Mouse (Mus musculus) c-Kit-negative CD71-positive TER-119-positive erythroid progenitor cells, embryonic 14.5 days (primary cell): ENCODE data around the gene Zmynd15.
"Not testable (repeated sequence)": the region's sequence is repeated elsewhere in the genome, so short reads cannot be mapped to it uniquely, and the experiment has no call there.

Experiments
- DNase-seq: peaks from one replicate; pipeline ENCODE4 v3.0.0-alpha.2; 2013; ENCODE audit warnings: low read depth, low spot score

Gene Zmynd15

GRCm38 (mm10) chr11:70458688-70459600 is at the start of gene Zmynd15:
Gene Zmynd15 (plus strand): TSS chr11:70459433.
- DNase-seq, result no peak

DNA sequence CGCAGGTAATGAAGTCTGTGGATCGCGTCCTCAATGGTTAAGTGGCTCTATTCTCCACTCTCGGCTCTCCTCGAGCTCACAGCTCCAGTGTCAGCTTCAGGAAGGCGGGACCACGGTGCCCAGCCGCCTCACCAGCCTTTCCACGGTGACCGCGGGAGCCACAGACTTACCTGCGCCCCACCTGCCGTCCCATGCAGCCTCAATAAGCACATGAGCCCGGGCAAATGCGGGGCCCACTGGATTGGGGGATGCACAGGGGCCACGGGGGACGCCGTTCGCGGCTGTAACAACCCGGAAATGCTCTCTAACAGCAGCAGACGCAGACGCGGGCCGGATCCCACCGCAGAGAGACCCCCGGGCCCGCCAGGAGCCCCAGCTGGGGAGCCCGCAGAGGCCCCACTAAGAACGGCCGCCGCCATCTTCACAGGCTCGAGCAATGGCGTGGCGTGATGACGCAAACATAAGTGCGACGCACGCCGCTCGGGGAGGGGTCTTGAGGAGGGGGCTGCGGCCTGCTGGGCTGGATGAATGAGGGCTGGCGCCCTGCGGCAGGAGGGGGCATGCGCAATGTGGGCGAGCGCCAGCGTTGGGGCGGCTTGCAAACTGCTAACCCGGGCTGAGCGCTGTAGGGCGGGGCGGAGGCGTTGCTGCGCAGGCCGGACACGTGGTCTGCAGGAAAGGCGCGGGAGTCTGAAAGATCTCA is 49.5 kb upstream of the Zmynd15 start, which contains the start of gene Pelp1:
Gene Pelp1 (minus strand): TSS at position 438 of the 703 bp plus-strand sequence.
- DNase-seq, result peak; percentile 51

DNA sequence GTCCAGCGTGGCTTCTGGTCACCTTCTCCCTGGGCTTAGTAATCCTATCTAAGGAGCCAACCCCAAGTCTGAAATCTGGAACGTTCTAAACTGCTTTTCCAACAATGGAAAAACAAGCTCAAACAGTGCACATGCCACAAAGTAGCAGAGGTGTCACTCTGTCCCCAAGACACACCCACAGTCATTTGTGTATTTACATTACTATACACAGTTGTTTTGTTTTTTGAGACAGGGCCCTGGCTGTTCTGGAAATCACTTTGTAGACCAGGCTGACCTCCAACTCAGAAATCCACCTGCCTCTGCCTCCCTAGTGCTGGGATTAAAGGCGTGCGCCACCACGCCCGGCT is 49.0 kb upstream of the Zmynd15 start:
- DNase-seq, result no peak

GRCm38 (mm10) chr11:70412591-70412990 is 46.6 kb upstream of the Zmynd15 start:
- no peak for DNase-seq

GRCm38 (mm10) chr11:70413961-70414360 is 45.3 kb upstream of the Zmynd15 start:
- DNase-seq, result peak; percentile 66

GRCm38 (mm10) chr11:70418199-70418598 is 41.0 kb upstream of the Zmynd15 start:
- DNase-seq, result no peak

GRCm38 (mm10) chr11:70419486-70419885 is 39.7 kb upstream of the Zmynd15 start:
- no peak for DNase-seq

DNA sequence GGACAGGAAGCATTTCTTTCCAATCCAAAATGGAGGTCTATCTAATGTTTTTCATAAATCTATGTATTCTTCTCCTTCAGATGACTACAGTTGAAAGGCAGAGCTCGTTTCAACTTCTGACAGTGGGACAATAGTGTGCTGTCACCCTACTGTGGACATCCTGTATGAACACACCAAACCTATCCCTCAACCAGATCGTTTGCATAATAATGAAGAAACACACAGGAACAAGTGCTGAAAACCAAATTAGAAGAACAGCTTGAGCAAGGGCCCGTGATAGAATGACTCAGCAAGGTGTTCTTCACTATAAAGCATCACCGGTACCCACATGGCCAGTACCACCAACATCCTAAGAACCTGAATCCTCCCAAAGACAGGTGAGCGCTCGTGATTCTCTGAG is 32.6 kb upstream of the Zmynd15 start:
- not testable (repeated sequence) for DNase-seq

GRCm38 (mm10) chr11:70431574-70431973 is 27.7 kb upstream of the Zmynd15 start:
- no peak for DNase-seq

DNA sequence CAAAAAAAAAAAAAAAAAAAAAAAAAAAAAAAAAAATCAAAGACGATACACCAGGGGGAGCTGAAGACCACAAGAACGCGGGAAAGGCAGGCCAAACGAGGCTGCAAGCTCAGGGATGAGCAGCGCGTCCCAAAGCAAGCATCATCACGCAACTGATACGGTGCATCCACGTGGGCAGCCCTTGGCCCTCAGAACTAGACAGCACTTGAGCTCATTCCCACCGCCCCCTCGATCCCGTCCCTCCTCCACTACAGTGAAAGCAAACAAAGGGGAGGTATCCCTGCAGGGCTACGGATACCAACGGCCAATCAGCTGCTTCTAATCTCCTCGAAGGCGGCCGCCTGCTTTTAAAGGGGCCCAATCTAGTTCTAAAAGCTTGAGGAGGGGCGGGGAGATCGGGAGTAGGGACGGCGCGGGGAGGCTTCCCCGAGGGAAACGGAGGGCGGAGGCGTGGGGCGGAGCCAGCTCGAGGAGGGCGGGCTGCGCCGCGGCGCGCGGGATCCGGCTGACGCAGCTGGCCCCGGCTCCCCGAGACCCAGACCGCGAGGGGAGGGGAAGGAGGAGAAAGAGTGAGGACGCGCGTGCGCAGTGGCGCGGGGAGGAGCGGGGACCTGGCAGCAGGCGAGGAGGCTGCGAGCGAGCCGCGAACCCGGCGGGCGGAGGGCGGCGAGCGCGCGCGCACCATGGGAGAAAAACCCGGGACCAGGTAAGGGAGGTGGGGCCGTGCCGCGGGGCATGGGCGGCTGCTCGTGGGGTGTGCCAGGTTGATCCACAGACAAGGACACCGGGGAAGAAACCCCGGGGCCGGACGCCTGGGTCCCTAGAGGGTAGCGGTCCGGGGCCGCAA is 27.0 kb upstream of the Zmynd15 start, which contains the start of gene Arrb2:
Gene Arrb2 (plus strand): TSS at position 588 of the 847 bp plus-strand sequence.
- DNase-seq, result peak; percentile 89

DNA sequence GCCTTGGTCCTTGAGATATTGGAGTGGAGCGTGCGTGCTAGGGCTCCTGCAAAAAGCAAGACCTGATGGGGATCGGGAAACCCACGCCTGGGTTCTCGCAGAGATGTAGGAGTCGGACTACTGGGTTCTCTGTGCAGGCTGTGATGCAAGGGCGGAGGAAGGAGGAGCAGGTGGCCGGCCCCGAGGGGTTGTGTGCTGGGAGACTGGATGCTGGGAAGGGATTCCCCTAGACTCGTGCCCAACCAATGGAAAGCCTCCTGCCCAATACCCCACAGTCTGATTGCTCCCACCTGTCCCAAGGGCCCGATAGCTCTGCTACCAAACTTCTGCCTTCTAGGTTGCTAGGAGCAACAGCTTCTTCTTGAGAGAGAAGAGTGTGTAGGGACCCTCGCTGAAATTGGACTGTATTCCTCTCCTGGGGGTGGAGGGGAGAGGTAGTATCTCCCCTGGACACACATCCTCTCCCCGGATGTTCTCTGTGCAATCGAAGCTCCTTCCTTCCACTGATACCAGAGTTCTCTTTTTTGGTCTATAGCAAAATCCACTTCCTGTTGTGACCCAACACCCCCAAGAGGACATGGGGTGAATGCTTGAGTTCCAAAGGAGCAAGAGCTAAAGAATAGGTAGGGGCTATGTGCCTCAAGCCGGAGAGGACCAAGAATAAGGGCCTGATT is 26.2 kb upstream of the Zmynd15 start:
- DNase-seq, result no peak

DNA sequence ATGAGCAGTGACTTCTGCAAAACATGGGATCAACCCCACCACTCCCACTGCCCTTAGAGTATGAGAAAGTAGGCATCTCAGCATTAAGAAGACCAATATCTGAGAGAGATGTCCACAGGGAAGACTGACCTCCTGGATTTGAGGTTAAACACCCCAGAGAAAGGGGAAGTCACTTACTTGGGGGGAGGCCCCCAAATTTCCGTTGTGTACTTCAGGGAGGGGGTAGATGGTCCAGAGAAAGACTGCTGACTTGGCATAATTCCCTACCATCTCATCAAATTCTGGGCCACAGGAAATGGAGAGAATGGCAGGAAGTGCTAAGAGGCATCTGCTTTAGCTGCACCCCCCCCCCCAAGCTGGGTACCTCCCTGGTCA is 25.7 kb upstream of the Zmynd15 start:
- no peak for DNase-seq

DNA sequence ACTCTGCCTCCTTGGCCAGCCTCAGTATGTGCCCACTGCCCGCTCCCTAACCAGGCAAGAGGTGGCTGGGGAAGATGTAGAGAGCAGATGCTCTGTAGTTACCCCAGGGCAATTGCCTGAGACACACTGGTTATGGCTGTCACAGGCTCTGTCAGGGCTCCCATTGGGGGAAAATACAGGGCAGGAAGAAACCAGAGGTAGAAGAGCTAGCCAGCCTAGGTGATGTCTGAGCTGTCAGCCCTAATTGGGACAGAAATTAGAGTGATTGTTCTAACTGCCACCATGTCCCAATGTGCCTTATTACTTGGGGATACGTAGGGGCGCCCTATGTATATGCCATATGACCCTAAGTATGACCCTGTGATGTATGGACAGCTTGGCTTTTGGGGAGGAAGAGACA is 25.3 kb upstream of the Zmynd15 start:
- no peak for DNase-seq

- no peak for DNase-seq
Observed at GRCm38 (mm10) chr11:70435476-70435875, 23.8 kb upstream of the Zmynd15 start.

GRCm38 (mm10) chr11:70437426-70437825 is 21.8 kb upstream of the Zmynd15 start:
- DNase-seq, result no peak

- DNase-seq, result no peak
Observed at GRCm38 (mm10) chr11:70438728-70439374, 20.4 kb upstream of the Zmynd15 start.

GRCm38 (mm10) chr11:70440637-70441036 is 18.6 kb upstream of the Zmynd15 start:
- no peak for DNase-seq

DNA sequence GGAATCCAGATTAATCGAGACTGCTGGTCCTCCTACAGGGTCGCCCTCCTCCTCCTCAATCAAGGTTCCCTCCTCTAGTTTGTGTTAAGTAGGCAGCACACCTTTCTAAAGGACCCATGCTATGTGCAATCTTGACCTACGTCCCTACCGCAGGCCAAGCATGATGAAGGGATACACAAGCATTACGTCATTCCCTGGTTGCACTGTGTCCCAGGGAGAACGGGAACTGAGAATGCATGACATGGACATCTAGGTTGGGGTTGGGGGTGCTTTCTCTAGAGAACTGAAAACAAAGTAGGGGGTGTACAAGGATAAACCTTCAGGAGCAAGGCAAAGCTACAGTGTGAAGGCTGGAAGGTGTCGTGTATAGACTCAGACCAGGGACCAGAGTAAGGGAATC is 17.4 kb upstream of the Zmynd15 start:
- DNase-seq, result no peak

DNA sequence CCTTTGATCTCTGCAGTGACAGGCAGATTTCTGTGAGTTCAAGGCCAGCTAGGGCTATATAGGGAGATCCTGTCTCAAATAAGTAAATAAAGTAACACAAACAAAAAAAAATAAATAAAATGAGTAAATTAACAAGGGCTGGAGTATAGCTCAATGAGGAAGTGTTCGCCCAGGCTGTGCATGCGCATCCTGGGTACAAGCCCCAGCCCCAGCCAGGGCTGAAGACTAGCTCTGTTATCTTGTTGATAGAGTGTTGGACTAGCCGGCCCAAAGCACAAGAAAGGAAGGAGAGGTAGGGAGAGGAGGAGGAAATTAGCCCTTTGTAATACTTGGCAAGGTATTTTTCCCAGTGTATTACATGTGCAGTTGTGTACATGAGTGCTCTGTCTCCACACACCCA is 15.3 kb upstream of the Zmynd15 start:
- DNase-seq, result no peak

GRCm38 (mm10) chr11:70444667-70445066 is 14.6 kb upstream of the Zmynd15 start:
- no peak for DNase-seq

- no peak for DNase-seq
Observed at GRCm38 (mm10) chr11:70446756-70447155, 12.5 kb upstream of the Zmynd15 start.
